Mouse (Mus musculus) heart, postnatal 0 days (tissue): ENCODE data around the gene Birc5.

Experiments
- CTCF ChIP-seq: IDR thresholded peaks from 2 replicates; pipeline ENCODE4 v1.5.1; 2016; ENCODE audit warnings: antibody characterized with exemption, control low read depth, low read depth
- EP300 ChIP-seq: IDR thresholded peaks from 2 replicates; pipeline ENCODE4 v1.6.1; 2016; ENCODE audit warnings: antibody characterized with exemption, low read depth

DNA sequence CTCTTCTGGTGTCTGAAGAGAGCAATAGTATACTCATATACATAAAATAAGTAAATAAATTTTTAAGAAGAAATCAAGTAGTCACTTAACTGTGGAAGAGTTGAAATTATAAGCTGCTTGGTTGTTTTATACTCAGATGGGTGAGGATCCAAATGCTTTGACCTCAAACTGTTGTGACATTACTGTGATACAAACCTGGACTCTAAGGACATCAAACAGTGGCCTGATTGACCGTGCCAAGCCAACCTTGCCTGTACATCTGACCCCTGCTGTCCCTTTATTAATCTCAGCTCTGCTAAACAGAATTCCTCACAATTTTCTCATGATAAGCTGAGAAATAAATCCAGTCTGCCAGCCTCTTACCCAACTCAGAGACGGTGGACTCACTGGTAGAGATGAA is 3.4 kb upstream of the Birc5 start:
- TF ChIP-seq EP300 (no peak), CTCF (no peak)
